Mouse (Mus musculus): ENCODE data around the gene Sephs2.
A peak's percentile ranks its signal among the peaks of the same experiment; 100 is the strongest.

The Sephs2 gene

GRCm38 (mm10) chr7:127232622-127233367, 41.1 kb downstream of the Sephs2 start, which contains the start of the genes Zfp553 and Sept1:
TSS of gene Zfp553 (plus strand) at chr7:127233061.
TSS of gene Sept1 (minus strand) at chr7:127233130.
- peak; percentile 88 for DNase-seq (ENCODE audit: low read depth, low spot score)

- no peak for DNase-seq (ENCODE audit: low read depth, low spot score)
Measured at GRCm38 (mm10) chr7:127231826-127232621, 41.8 kb downstream of the Sephs2 start.

GRCm38 (mm10) chr7:127231376-127231775, 42.5 kb downstream of the Sephs2 start:
- no peak for DNase-seq (ENCODE audit: low read depth, low spot score)

GRCm38 (mm10) chr7:127228615-127229303, 45.1 kb downstream of the Sephs2 start:
- DNase-seq (ENCODE audit: low read depth, low spot score): peak; percentile 94

- no peak for DNase-seq (ENCODE audit: low read depth, low spot score)
Measured at GRCm38 (mm10) chr7:127225147-127225995, 48.5 kb downstream of the Sephs2 start.

GRCm38 (mm10) chr7:127224616-127225015, 49.2 kb downstream of the Sephs2 start:
- no peak for DNase-seq (ENCODE audit: low read depth, low spot score)

- DNase-seq (ENCODE audit: low read depth, low spot score): no peak
Measured at GRCm38 (mm10) chr7:127223515-127224478, 50.1 kb downstream of the Sephs2 start.

GRCm38 (mm10) chr7:127223106-127223505, 50.7 kb downstream of the Sephs2 start:
- no peak for DNase-seq (ENCODE audit: low read depth, low spot score)
